ENCODE assay signal across 23 mouse cellular contexts in genomic region chr5:43530886-43531285, GRCm38 (mm10). TPM values are rescaled to one million over a fixed set of nuclear protein-coding genes. Genes with fewer than 3 reads are reported as not detected.
"Had no signal": no experiment of that assay in that cellular context is flagged by ENCODE, and none has a peak within 500 bp of the region (broad histone marks: within the 10 kb centered on the region; RNA-seq: fewer than 3 reads in every experiment).

No protein-coding gene starts in this region.

- H3K4me2 ChIP-seq: heart, embryonic 12.5 days; hindbrain, embryonic 12.5 days; hindbrain, embryonic 14.5 days; limb, embryonic 12.5 days; liver, embryonic 11.5 days; liver, embryonic 13.5 days; liver, embryonic 15.5 days had no signal

- H3K9me3 ChIP-seq: heart, embryonic 12.5 days; hindbrain, embryonic 10.5 days; hindbrain, embryonic 12.5 days; limb, embryonic 12.5 days; liver, embryonic 13.5 days; liver, embryonic 15.5 days had no signal

- H3K4me3 ChIP-seq: gastrocnemius, adult 2 months; heart, adult 2 months; heart, embryonic 12.5 days; hindbrain, embryonic 10.5 days; hindbrain, embryonic 12.5 days; limb, embryonic 12.5 days; liver, embryonic 13.5 days; liver, embryonic 15.5 days had no signal

- ATAC-seq: inflammation-experienced regulatory T-cells, adult 6 months; intestine, postnatal 0 days had no signal

- H3K4me1 ChIP-seq: hindbrain, embryonic 10.5 days; hindbrain, embryonic 12.5 days; liver, embryonic 13.5 days; liver, embryonic 15.5 days had no signal

- H3K9ac ChIP-seq: heart, embryonic 12.5 days; hindbrain, embryonic 12.5 days; hindbrain, embryonic 14.5 days; limb, embryonic 12.5 days; liver, embryonic 13.5 days; liver, embryonic 15.5 days had no signal

- H3K36me3 ChIP-seq: heart, embryonic 12.5 days; hindbrain, embryonic 10.5 days; hindbrain, embryonic 12.5 days; limb, embryonic 12.5 days; liver, embryonic 13.5 days; liver, embryonic 15.5 days had no signal

- H3K27me3 ChIP-seq: heart, embryonic 12.5 days; hindbrain, embryonic 12.5 days; limb, embryonic 12.5 days; liver, embryonic 13.5 days; liver, embryonic 15.5 days had no signal

- H3K27ac ChIP-seq: gastrocnemius, adult 2 months; heart, adult 2 months; hindbrain, embryonic 10.5 days; hindbrain, embryonic 12.5 days; hindbrain, embryonic 14.5 days; liver, embryonic 13.5 days; liver, embryonic 15.5 days had no signal

- DNase-seq: gastrocnemius, adult 2 months; gastrocnemius, postnatal 10 days; gastrocnemius, postnatal 25 days; heart, adult 2 months; heart, postnatal 10 days; heart, postnatal 4 days; kidney, adult 18-20 months; kidney, adult 8-10 months; kidney, postnatal 10 days; kidney, postnatal 36 days; layer of hippocampus, adult 9-11 months; layer of hippocampus, postnatal 36 days; liver; liver, embryonic 13.5 days had no signal

RNA-seq across cellular contexts. Expression of gene C1qtnf7, which starts 15.5 kb away (rescaled TPM):
- polyA plus RNA-seq: inflammation-experienced regulatory T-cells, adult 6 months had no signal
